Mouse (Mus musculus) brain, embryonic 14.5 days (tissue): ENCODE measurements around the gene Emid1.

Experiments
- CTCF ChIP-seq: fragments of 200-500 bp; IDR thresholded peaks from 2 replicates; pipeline ENCODE4 v1.5.1; 2012; ENCODE audit warnings: inconsistent platforms, mild to moderate bottlenecking, moderate library complexity, borderline replicate concordance; ENCODE audit not compliant: insufficient read depth, insufficient read length; ENCODE audit errors: extremely low read depth
- POLR2A ChIP-seq: fragments of 200-500 bp; IDR thresholded peaks from 2 replicates; pipeline ENCODE4 v1.6.1; 2012; ENCODE audit warnings: mild to moderate bottlenecking, inconsistent platforms, borderline replicate concordance; ENCODE audit not compliant: poor library complexity, insufficient read depth, insufficient read length, severe bottlenecking; ENCODE audit errors: extremely low read depth

DNA sequence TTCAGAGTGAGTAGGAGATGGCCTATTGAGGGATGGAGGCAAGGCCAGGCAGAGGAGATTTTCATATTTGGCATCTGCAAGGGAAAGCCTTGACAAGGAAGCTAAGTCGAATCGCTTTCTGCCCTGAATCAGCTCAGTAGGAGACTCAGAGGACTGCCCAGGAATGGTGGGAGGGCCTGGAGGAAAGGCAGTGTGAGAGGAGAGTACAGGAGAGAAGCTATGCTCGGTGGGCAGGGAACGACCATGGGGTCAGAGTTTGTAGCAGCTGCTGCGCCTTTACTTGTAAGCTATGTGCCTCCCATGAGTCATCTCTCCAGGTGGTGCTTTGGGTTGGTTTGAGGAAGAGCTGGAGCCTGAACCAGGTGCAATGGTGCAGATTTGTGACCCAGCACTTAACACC is 51.3 kb downstream of the Emid1 start:
- TF ChIP-seq CTCF: no peak
- TF ChIP-seq POLR2A: no peak
